Mouse (Mus musculus): Measurements from ENCODE around the gene Rps15a. TPM values are rescaled to one million over a fixed set of nuclear protein-coding genes. Genes with fewer than 3 reads are reported as not detected.
A peak's percentile ranks its signal among the peaks of the same experiment; 100 is the strongest.

Rps15a gene
- total and polyA plus RNA-seq, 3 experiments, result 774 to 3,118 (median 2,996) TPM

- peaks cover 55 to 75% of the 10 kb centered on the region in 2 experiments for H3K36me3 ChIP-seq (replicated peaks in 1 of 2; ENCODE audit: control insufficient read depth in 1 of 2, insufficient read depth in 1 of 2, low read length in 1 of 2)
- H3K4me2 ChIP-seq (ENCODE audit: insufficient read depth, low read depth, poor library complexity, severe bottlenecking), result no peak overlapping the region
- peaks cover 44% of the 10 kb centered on the region for H3K79me2 ChIP-seq (replicated peaks; ENCODE audit: control insufficient read depth, extremely low read depth, insufficient read depth, poor library complexity, severe bottlenecking)
- no peaks in the 10 kb centered on the region for H3K27me3 ChIP-seq (replicated peaks)
- no peak overlapping the region for H3K9ac ChIP-seq (ENCODE audit: insufficient read depth, low read depth)
- dilution Hi-C loops (cut with MboI; ENCODE audit: extremely low pct_ligation_motif_present, extremely low pct_unique_long_range_greater_than_20kb, low sequenced_read_pairs) (no loop called here), in situ Hi-C loops (cut with MboI; ENCODE audit: low pct_ligation_motif_present, low pct_unique_long_range_greater_than_20kb, low sequenced_read_pairs) (loop anchor here (10.0 to 25.0 kb wide), 3 partner anchors 173 to 710 kb away; no protein-coding TSS in a partner anchor)
- H3K27ac ChIP-seq (ENCODE audit: insufficient read depth, low read depth), result peak overlapping the region; percentile 31; the same call in 1 of the 2 replicates
- DNase-seq (ENCODE audit: extremely low read depth), result no peak
- H3K4me1 ChIP-seq (ENCODE audit: control insufficient read depth in 1 of 2, insufficient read depth in 2 of 2), result peaks cover 6 to 75% of the 10 kb centered on the region in 2 experiments
- no peak overlapping the region for H3K4me3 ChIP-seq (replicated peaks in 1 of 3; ENCODE audit: low read depth in 2 of 3, low read length in 2 of 3, poor library complexity in 1 of 3)
- H3K9me3 ChIP-seq (replicated peaks; ENCODE audit: low read length), result no peaks in the 10 kb centered on the region
- TF ChIP-seq RAD21 (IDR thresholded peaks at IDR 0.05; ENCODE audit: low read depth, low read length) (no peak), SIN3A (IDR thresholded peaks at IDR 0.05; ENCODE audit: low read length) (no peak), ZMIZ1 (IDR thresholded peaks at IDR 0.05; ENCODE audit: low read depth, low read length) (no peak), MEF2A (IDR thresholded peaks at IDR 0.05; ENCODE audit: borderline replicate concordance, low read depth, low read length) (no peak), NRF1 (IDR thresholded peaks at IDR 0.05; ENCODE audit: low read depth, low read length) (no peak), ZNF384 (IDR thresholded peaks at IDR 0.05; ENCODE audit: low read depth, low read length) (no peak), ETS1 (conservative IDR thresholded peaks at IDR 0.05; ENCODE audit: low read depth, low read length) (no peak), UBTF (IDR thresholded peaks at IDR 0.05; ENCODE audit: low read depth, low read length) (no peak), POLR2AphosphoS2 (IDR thresholded peaks at IDR 0.05; ENCODE audit: low read depth, low read length) (no peak), EP300 (IDR thresholded peaks at IDR 0.05; ENCODE audit: low read length) (no peak), MAFK (IDR thresholded peaks at IDR 0.05; ENCODE audit: insufficient replicate concordance, low read length) (no peak), CHD2 (IDR thresholded peaks at IDR 0.05; ENCODE audit: low read length) (no peak), SMC3 (IDR thresholded peaks at IDR 0.05; ENCODE audit: low read depth, low read length) (no peak), NELFE (IDR thresholded peaks at IDR 0.05; ENCODE audit: low read depth, low read length) (no peak), ZKSCAN1 (IDR thresholded peaks at IDR 0.05; ENCODE audit: borderline replicate concordance, low read depth, low read length) (no peak), MAX (IDR thresholded peaks at IDR 0.05; ENCODE audit: low read length) (no peak), JUN (IDR thresholded peaks at IDR 0.05; ENCODE audit: insufficient read depth, low read depth, low read length) (no peak)
Observed at GRCm38 (mm10) chr7:118122235-118122634, 6.2 kb upstream of the Rps15a start.

GRCm38 (mm10) chr7:118120654-118121053 lies 4.7 kb upstream of the Rps15a start:
- DNase-seq (ENCODE audit: extremely low read depth), result no peak
- H3K27ac ChIP-seq (ENCODE audit: insufficient read depth, low read depth), result 0 out of 2 replicates have a peak overlapping the region, but pooled peaks have one; percentile 42
- in situ Hi-C loops (cut with MboI; ENCODE audit: low pct_ligation_motif_present, low pct_unique_long_range_greater_than_20kb, low sequenced_read_pairs), result loop anchor here (10.0 to 25.0 kb wide), 3 partner anchors 174 to 708 kb away; no protein-coding TSS in a partner anchor
- TF ChIP-seq HCFC1 (IDR thresholded peaks at IDR 0.05; ENCODE audit: low read depth, low read length), result no peak
- no peak for TF ChIP-seq MXI1 (IDR thresholded peaks at IDR 0.05; ENCODE audit: low read depth, low read length)
- TF ChIP-seq MAFK (IDR thresholded peaks at IDR 0.05; ENCODE audit: insufficient replicate concordance, low read length), result no peak
- no peak for TF ChIP-seq TBP (conservative IDR thresholded peaks at IDR 0.05; ENCODE audit: low read depth, low read length)
- TF ChIP-seq TCF12 (IDR thresholded peaks at IDR 0.05; ENCODE audit: low read depth, low read length), result no peak
- no peak for TF ChIP-seq MAZ (IDR thresholded peaks at IDR 0.05; ENCODE audit: low read depth, low read length)
- no peak for TF ChIP-seq GABPA (IDR thresholded peaks at IDR 0.05; ENCODE audit: insufficient replicate concordance, low read depth, low read length)
- TF ChIP-seq POLR2A (IDR thresholded peaks at IDR 0.05; ENCODE audit: low read depth, low read length), result no peak
- no peak for TF ChIP-seq PAX5 (IDR thresholded peaks at IDR 0.05; ENCODE audit: low read length)
- TF ChIP-seq ELF1 (IDR thresholded peaks at IDR 0.05; ENCODE audit: low read depth, low read length), result no peak
- no peak for TF ChIP-seq ETS1 (conservative IDR thresholded peaks at IDR 0.05; ENCODE audit: low read depth, low read length)
- TF ChIP-seq USF2 (conservative IDR thresholded peaks at IDR 0.05; ENCODE audit: low read depth, low read length), result no peak
- no peak for TF ChIP-seq BHLHE40 (IDR thresholded peaks at IDR 0.05; ENCODE audit: low read depth, low read length)
- no peak for TF ChIP-seq RAD21 (IDR thresholded peaks at IDR 0.05; ENCODE audit: low read depth, low read length)
- TF ChIP-seq POLR2AphosphoS2 (IDR thresholded peaks at IDR 0.05; ENCODE audit: low read depth, low read length), result no peak
- H3K4me3 ChIP-seq (replicated peaks in 1 of 3; ENCODE audit: low read depth in 2 of 3, low read length in 2 of 3, poor library complexity in 1 of 3), result no peak overlapping the region
- H3K36me3 ChIP-seq (replicated peaks in 1 of 2; ENCODE audit: control insufficient read depth in 1 of 2, insufficient read depth in 1 of 2, low read length in 1 of 2), result peaks cover 45 to 61% of the 10 kb centered on the region in 2 experiments
- no peaks in the 10 kb centered on the region for H3K27me3 ChIP-seq (replicated peaks)
- dilution Hi-C loops (cut with MboI; ENCODE audit: extremely low pct_ligation_motif_present, extremely low pct_unique_long_range_greater_than_20kb, low sequenced_read_pairs), result no loop called here
- H3K4me2 ChIP-seq (ENCODE audit: insufficient read depth, low read depth, poor library complexity, severe bottlenecking), result no peak overlapping the region; the same call in 1 of the 2 replicates
- peaks cover 10 to 64% of the 10 kb centered on the region in 2 experiments for H3K4me1 ChIP-seq (ENCODE audit: control insufficient read depth in 1 of 2, insufficient read depth in 2 of 2)
- H3K79me2 ChIP-seq (replicated peaks; ENCODE audit: control insufficient read depth, extremely low read depth, insufficient read depth, poor library complexity, severe bottlenecking), result peaks cover 31% of the 10 kb centered on the region
- no peak overlapping the region for H3K9ac ChIP-seq (ENCODE audit: insufficient read depth, low read depth)
- no peaks in the 10 kb centered on the region for H3K9me3 ChIP-seq (replicated peaks; ENCODE audit: low read length)
